Mouse (Mus musculus): ENCODE measurements around the gene Kifc3.

Gene Kifc3

GRCm38 (mm10) chr8:95202649-95203275 lies at the start of gene Kifc3:
Gene Kifc3 (minus strand): TSS chr8:95202812.
- 82% methylated on average over 14 of the region's 14 CpGs for WGBS

GRCm38 (mm10) chr8:95252056-95252455 lies 49.4 kb upstream of the Kifc3 start:
- 83% methylated on average over 9 of the region's 9 CpGs for WGBS

GRCm38 (mm10) chr8:95249847-95250246 lies 47.2 kb upstream of the Kifc3 start:
- WGBS, result 62% methylated on average over 4 of the region's 4 CpGs

GRCm38 (mm10) chr8:95247277-95247676 lies 44.7 kb upstream of the Kifc3 start:
- WGBS, result 61% methylated on average over 5 of the region's 5 CpGs

GRCm38 (mm10) chr8:95245180-95245579 lies 42.6 kb upstream of the Kifc3 start:
- 40% methylated on average over 5 of the region's 5 CpGs for WGBS

GRCm38 (mm10) chr8:95243853-95244252 lies 41.2 kb upstream of the Kifc3 start:
- WGBS, result 72% methylated on average over 4 of the region's 4 CpGs

GRCm38 (mm10) chr8:95242826-95243571 lies 40.4 kb upstream of the Kifc3 start:
- 31% methylated on average over 12 of the region's 12 CpGs for WGBS

- 94% methylated on average over 26 of the region's 26 CpGs for WGBS
Observed at GRCm38 (mm10) chr8:95242099-95242825, 39.6 kb upstream of the Kifc3 start.

GRCm38 (mm10) chr8:95235683-95236082 lies 33.1 kb upstream of the Kifc3 start:
- WGBS, result 3% methylated on average over 3 of the region's 3 CpGs

- 93% methylated on average over 9 of the region's 9 CpGs for WGBS
Observed at GRCm38 (mm10) chr8:95230086-95230485, 27.5 kb upstream of the Kifc3 start.

- 63% methylated on average over 2 of the region's 2 CpGs for WGBS
Observed at GRCm38 (mm10) chr8:95227151-95227468, 24.5 kb upstream of the Kifc3 start.

GRCm38 (mm10) chr8:95226251-95227150 lies 23.9 kb upstream of the Kifc3 start:
- 56% methylated on average over 7 of the region's 7 CpGs for WGBS

GRCm38 (mm10) chr8:95223969-95224368 lies 21.4 kb upstream of the Kifc3 start:
- 93% methylated on average over 5 of the region's 5 CpGs for WGBS

- WGBS, result 64% methylated on average over 2 of the region's 2 CpGs
Observed at GRCm38 (mm10) chr8:95221045-95221444, 18.4 kb upstream of the Kifc3 start.

- 74% methylated on average over 7 of the region's 7 CpGs for WGBS
Observed at GRCm38 (mm10) chr8:95220571-95220998, 18.0 kb upstream of the Kifc3 start.

- WGBS, result 92% methylated on average over 8 of the region's 8 CpGs
Observed at GRCm38 (mm10) chr8:95219623-95220022, 17.0 kb upstream of the Kifc3 start.

GRCm38 (mm10) chr8:95215709-95216360 lies 13.2 kb upstream of the Kifc3 start:
- 77% methylated on average over 11 of the region's 11 CpGs for WGBS

- 36% methylated on average over 11 of the region's 11 CpGs for WGBS
Observed at GRCm38 (mm10) chr8:95209924-95210323, 7.3 kb upstream of the Kifc3 start.

GRCm38 (mm10) chr8:95205946-95206345 lies 3.3 kb upstream of the Kifc3 start:
- WGBS, result 71% methylated on average over 8 of the region's 8 CpGs

GRCm38 (mm10) chr8:95204039-95204380 lies 1.4 kb upstream of the Kifc3 start:
- 16% methylated on average over 10 of the region's 10 CpGs for WGBS

- 55% methylated on average over 9 of the region's 9 CpGs for WGBS
Observed at GRCm38 (mm10) chr8:95203326-95204038, 870 bp upstream of the Kifc3 start.
